Mouse (Mus musculus): Measurements from ENCODE around the gene Ttc9b.

Gene Ttc9b

GRCm38 (mm10) chr7:27688815-27689612, 35.3 kb downstream of the Ttc9b start, which contains the start of gene Zfp607b:
Zfp607b (plus strand) TSS chr7:27689340.
- peak; percentile 92 to 95 for DNase-seq

- DNase-seq: peak; percentile 64 to 65
Observed at GRCm38 (mm10) chr7:27691076-27691475, 37.4 kb downstream of the Ttc9b start.

GRCm38 (mm10) chr7:27696711-27697110, 43.0 kb downstream of the Ttc9b start:
- no peak for DNase-seq
